ENCODE assay signal across 23 mouse cellular contexts in genomic region chr12:83234981-83235380, GRCm38 (mm10).
DNase-seq lines count a peak whose midpoint lies in the region; ATAC-seq and TF ChIP-seq lines count a peak whose summit lies in the region.
"Had no signal": no experiment of that assay in that cellular context is flagged by ENCODE, and none has a peak within 500 bp of the region (broad histone marks: within the 10 kb centered on the region; RNA-seq: fewer than 3 reads in every experiment).

No protein-coding gene starts in this region.

- DNase-seq in kidney, adult 2 months = peak; percentile 42
- DNase-seq in kidney, postnatal 0 days (ENCODE audit: low spot score) = peak; percentile 86
- DNase-seq in kidney, postnatal 10 days = peak; percentile 19
- DNase-seq in gastrocnemius, adult 2 months = no peak
- DNase-seq: adrenal gland, adult 2 months; adrenal gland, postnatal 25 days; B cell, adult 2 months; cerebellum, adult 11-12 months; cerebellum, adult 8-10 months; cerebellum, postnatal 10 days; cerebellum, postnatal 36 days; gastrocnemius, postnatal 14 days; heart, adult 11 months had no signal

- H3K27me3 ChIP-seq in kidney, adult 2 months (replicated peaks; ENCODE audit: control insufficient read depth, insufficient read depth, low read length) = no peaks in the 10 kb centered on the region
- H3K27me3 ChIP-seq in kidney, embryonic 15.5 days = no peaks in the 10 kb centered on the region
- H3K27me3 ChIP-seq in kidney, postnatal 0 days (ENCODE audit: insufficient read depth, low read length) = no peaks in the 10 kb centered on the region
- no peaks in the 10 kb centered on the region for H3K27me3 ChIP-seq in kidney, embryonic 14.5 days (ENCODE audit: control insufficient read depth, insufficient read depth, low read length)
- H3K27me3 ChIP-seq: CH12.LX; forebrain, embryonic 13.5 days; hindbrain, embryonic 12.5 days; hindbrain, embryonic 15.5 days had no signal

- ATAC-seq in kidney, embryonic 15.5 days (replicated peaks; ENCODE audit: low FRiP score) = no peak
- ATAC-seq in kidney, postnatal 0 days (replicated peaks; ENCODE audit: low FRiP score, low read depth) = no peak; the same call in 1 of the 2 replicates
- ATAC-seq in kidney, embryonic 14.5 days (ENCODE audit: low FRiP score, low TSS enrichment) = no peak
- ATAC-seq: forebrain, embryonic 13.5 days; forebrain, embryonic 16.5 days had no signal

- no peak overlapping the region for H3K4me2 ChIP-seq in kidney, embryonic 15.5 days
- no peak overlapping the region for H3K4me2 ChIP-seq in kidney, postnatal 0 days (ENCODE audit: low read length)
- H3K4me2 ChIP-seq in kidney, embryonic 14.5 days (replicated peaks; ENCODE audit: low read depth, low read length) = no peak overlapping the region
- H3K4me2 ChIP-seq: forebrain, embryonic 13.5 days; heart, embryonic 11.5 days; hindbrain, embryonic 12.5 days; hindbrain, embryonic 15.5 days had no signal

- H3K4me3 ChIP-seq in kidney, adult 2 months (ENCODE audit: insufficient read depth, low read depth, low read length) = no peak overlapping the region
- H3K4me3 ChIP-seq in kidney, embryonic 15.5 days (replicated peaks) = no peak overlapping the region
- H3K4me3 ChIP-seq in kidney, postnatal 0 days (replicated peaks; ENCODE audit: low read depth, low read length) = no peak overlapping the region
- H3K4me3 ChIP-seq in kidney, embryonic 14.5 days (ENCODE audit: low read length) = no peak overlapping the region
- H3K4me3 ChIP-seq in gastrocnemius, adult 2 months = no peak overlapping the region
- H3K4me3 ChIP-seq: forebrain, embryonic 10.5 days; forebrain, embryonic 13.5 days; hindbrain, embryonic 12.5 days; hindbrain, embryonic 15.5 days had no signal

- intact Hi-C loops in gastrocnemius, adult 2 months (cut with DNase I) = no loop called here

- no peaks in the 10 kb centered on the region for H3K36me3 ChIP-seq in kidney, adult 2 months (ENCODE audit: control insufficient read depth, insufficient read depth, low read length)
- H3K36me3 ChIP-seq in kidney, embryonic 15.5 days = no peaks in the 10 kb centered on the region
- H3K36me3 ChIP-seq in kidney, postnatal 0 days (ENCODE audit: insufficient read depth, low read length) = no peaks in the 10 kb centered on the region
- no peaks in the 10 kb centered on the region for H3K36me3 ChIP-seq in kidney, embryonic 14.5 days (ENCODE audit: control insufficient read depth, insufficient read depth, low read length)
- H3K36me3 ChIP-seq: forebrain, embryonic 10.5 days; G1E; hindbrain, embryonic 12.5 days; hindbrain, embryonic 15.5 days had no signal

- no peak for TF ChIP-seq POLR2A in kidney, adult 2 months (IDR thresholded peaks at IDR 0.05; ENCODE audit: low read depth, low read length)

- H3K4me1 ChIP-seq in kidney, adult 2 months (ENCODE audit: control insufficient read depth, insufficient read depth, low read length) = no peaks in the 10 kb centered on the region
- peaks cover 11% of the 10 kb centered on the region for H3K4me1 ChIP-seq in kidney, embryonic 15.5 days
- no peaks in the 10 kb centered on the region for H3K4me1 ChIP-seq in kidney, postnatal 0 days (replicated peaks; ENCODE audit: insufficient read depth, low read length)
- no peaks in the 10 kb centered on the region for H3K4me1 ChIP-seq in kidney, embryonic 14.5 days (ENCODE audit: control insufficient read depth, insufficient read depth, low read length)
- H3K4me1 ChIP-seq: forebrain, embryonic 13.5 days had no signal

- H3K9me3 ChIP-seq in kidney, embryonic 15.5 days (replicated peaks) = 0 out of 2 replicates have a peak, but pooled peaks cover 5% of the 10 kb centered on the region
- H3K9me3 ChIP-seq in kidney, postnatal 0 days (replicated peaks; ENCODE audit: low read length) = no peaks in the 10 kb centered on the region
- H3K9me3 ChIP-seq in kidney, embryonic 14.5 days (ENCODE audit: control insufficient read depth, low read length) = no peaks in the 10 kb centered on the region
- H3K9me3 ChIP-seq: forebrain, embryonic 13.5 days; hindbrain, embryonic 12.5 days; hindbrain, embryonic 15.5 days had no signal

- no peak for TF ChIP-seq CTCF in kidney, adult 2 months (conservative IDR thresholded peaks at IDR 0.05; ENCODE audit: insufficient read depth, insufficient read length, low read depth, low read length)
- TF ChIP-seq CTCF in kidney, postnatal 0 days (IDR thresholded peaks at IDR 0.05; ENCODE audit: low read depth) = no peak
- no peak for TF ChIP-seq CTCF in gastrocnemius, adult 2 months (IDR thresholded peaks at IDR 0.05)

- WGBS in kidney, adult 2 months = 66% methylated on average over 2 of the region's 2 CpGs
- 45% methylated on average over 2 of the region's 2 CpGs for WGBS in kidney, embryonic 15.5 days
- 37% methylated on average over 2 of the region's 2 CpGs for WGBS in kidney, postnatal 0 days
- 60% methylated on average over 2 of the region's 2 CpGs for WGBS in kidney, embryonic 14.5 days

- H3K27ac ChIP-seq in kidney, adult 2 months (ENCODE audit: insufficient read depth, low read depth, low read length) = no peak overlapping the region
- H3K27ac ChIP-seq in kidney, embryonic 15.5 days = no peak overlapping the region
- no peak overlapping the region for H3K27ac ChIP-seq in kidney, postnatal 0 days
- H3K27ac ChIP-seq in kidney, embryonic 14.5 days (ENCODE audit: low read depth, low read length) = no peak overlapping the region
- no peak overlapping the region for H3K27ac ChIP-seq in gastrocnemius, adult 2 months
- H3K27ac ChIP-seq: forebrain, embryonic 10.5 days; forebrain, embryonic 13.5 days; hindbrain, embryonic 12.5 days; hindbrain, embryonic 15.5 days had no signal

- no peak overlapping the region for H3K9ac ChIP-seq in kidney, embryonic 15.5 days
- no peak overlapping the region for H3K9ac ChIP-seq in kidney, postnatal 0 days (ENCODE audit: low read depth, low read length)
- no peak overlapping the region for H3K9ac ChIP-seq in kidney, embryonic 14.5 days (ENCODE audit: low read depth, low read length)
- H3K9ac ChIP-seq: forebrain, embryonic 13.5 days; hindbrain, embryonic 12.5 days; hindbrain, embryonic 15.5 days had no signal
